Mouse (Mus musculus) G1E (cell line): ENCODE measurements at regions not wholly inside any gene's neighbourhood (a gene's known extent, or its start where the extent isn't known, plus 50 kb on each side); places are given as distances from the start of the nearest gene placed in this dataset.

Experiments
- ATAC-seq: 2 replicates; pipeline ENCODE4 v1.8.0; 2016; ENCODE audit warnings: mild to moderate bottlenecking; ENCODE audit not compliant: insufficient number of reproducible peaks, poor library complexity, low FRiP score, severe bottlenecking; ENCODE audit errors: extremely low read depth
- DNase-seq: peaks from one replicate; pipeline ENCODE4 v3.0.0; 2012; ENCODE audit warnings: low spot score
- H3K27me3 ChIP-seq: 2 replicates; pipeline ENCODE4 v1.6.1; 2012; ENCODE audit warnings: mild to moderate bottlenecking, low read length, inconsistent platforms; ENCODE audit not compliant: insufficient read depth
- H3K36me3 ChIP-seq: replicated peaks from 2 replicates; pipeline ENCODE3; 2012; ENCODE audit warnings: mild to moderate bottlenecking, inconsistent platforms
- H3K4me1 ChIP-seq: 2 replicates; pipeline ENCODE4 v1.6.1; 2012; ENCODE audit warnings: low read depth, low read length, inconsistent platforms, mixed read lengths; ENCODE audit not compliant: insufficient read depth
- H3K4me3 ChIP-seq: 2 replicates; pipeline ENCODE4 v1.5.1; 2012; ENCODE audit warnings: low read depth, mild to moderate bottlenecking, inconsistent platforms, low read length, moderate library complexity, mixed read lengths
- H3K9me3 ChIP-seq: replicated peaks from 2 replicates; pipeline ENCODE4 v1.6.1; 2012; ENCODE audit warnings: inconsistent platforms
- CTCF ChIP-seq: IDR thresholded peaks from 2 replicates; pipeline ENCODE4 v1.5.1; 2012; ENCODE audit warnings: low read depth, low read length, inconsistent platforms, mixed read lengths
- GATA1 ChIP-seq: IDR thresholded peaks from 2 replicates; pipeline ENCODE4 v1.6.1; 2012; ENCODE audit warnings: borderline replicate concordance, low read length, inconsistent platforms, mixed read lengths
- GATA2 ChIP-seq: IDR thresholded peaks from 2 replicates; pipeline ENCODE4 v1.6.1; 2012; ENCODE audit warnings: low read depth, low read length, inconsistent platforms, borderline replicate concordance
- POLR2AphosphoS5 ChIP-seq: IDR thresholded peaks from 2 replicates; pipeline ENCODE4 v1.6.1; 2012; ENCODE audit warnings: low read depth, low read length, inconsistent platforms; ENCODE audit not compliant: insufficient replicate concordance
- TAL1 ChIP-seq: conservative IDR thresholded peaks from 2 replicates; pipeline ENCODE4 v1.6.1; 2012; ENCODE audit warnings: low read depth, low read length, inconsistent platforms, mixed read lengths

DNA sequence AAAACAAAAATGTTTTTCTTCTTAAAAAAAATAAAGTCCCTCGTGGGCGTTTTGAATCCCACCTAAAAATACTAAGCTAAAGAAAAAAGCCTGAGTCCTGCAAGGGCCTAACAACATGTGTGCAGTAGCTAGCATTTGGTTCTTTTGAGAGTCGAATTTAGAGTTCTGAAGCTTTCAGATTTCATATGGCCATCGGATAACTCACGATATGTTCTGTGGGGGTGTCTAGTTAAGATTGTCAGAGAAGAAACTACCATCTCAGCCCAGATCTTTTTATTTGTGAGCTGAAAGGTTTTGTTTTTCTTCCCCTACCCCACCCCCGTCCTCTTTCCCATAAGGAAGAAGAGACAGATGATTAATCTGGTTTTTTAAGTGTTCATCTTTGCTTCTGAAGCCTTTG, 327.8 kb downstream of the Slc4a3 start:
- TF ChIP-seq POLR2AphosphoS5: no peak
- TF ChIP-seq GATA2: no peak
- TF ChIP-seq TAL1: no peak
- no peak for TF ChIP-seq GATA1
- no peak for TF ChIP-seq CTCF
- Histone ChIP-seq H3K27me3 (no peaks in the 10 kb centered on the region), H3K36me3 (no peaks in the 10 kb centered on the region), H3K4me3 (no peak overlapping the region), H3K4me1 (no peaks in the 10 kb centered on the region), H3K9me3 (peaks cover 36% of the 10 kb centered on the region)
- no peak for ATAC-seq
- no peak for DNase-seq

GRCm38 (mm10) chr1:75877209-75877608, 331.1 kb downstream of the Slc4a3 start:
- no peaks in the 10 kb centered on the region for H3K4me1 ChIP-seq
- DNase-seq: no peak
- no peaks in the 10 kb centered on the region for H3K27me3 ChIP-seq
- H3K36me3 ChIP-seq: no peaks in the 10 kb centered on the region
- ATAC-seq: no peak
- H3K9me3 ChIP-seq: peaks cover 23% of the 10 kb centered on the region
- TF ChIP-seq POLR2AphosphoS5: no peak
- no peak overlapping the region for H3K4me3 ChIP-seq

- ATAC-seq: no peak
- TF ChIP-seq GATA1 (no peak), GATA2 (no peak), TAL1 (no peak), POLR2AphosphoS5 (no peak), CTCF (no peak)
- no peak for DNase-seq
- no peak overlapping the region for H3K4me3 ChIP-seq
- H3K36me3 ChIP-seq: no peaks in the 10 kb centered on the region
- peaks cover 35% of the 10 kb centered on the region for H3K9me3 ChIP-seq
- no peaks in the 10 kb centered on the region for H3K27me3 ChIP-seq
- H3K4me1 ChIP-seq: no peaks in the 10 kb centered on the region
Observed at GRCm38 (mm10) chr1:75885632-75886031, 339.6 kb downstream of the Slc4a3 start.

DNA sequence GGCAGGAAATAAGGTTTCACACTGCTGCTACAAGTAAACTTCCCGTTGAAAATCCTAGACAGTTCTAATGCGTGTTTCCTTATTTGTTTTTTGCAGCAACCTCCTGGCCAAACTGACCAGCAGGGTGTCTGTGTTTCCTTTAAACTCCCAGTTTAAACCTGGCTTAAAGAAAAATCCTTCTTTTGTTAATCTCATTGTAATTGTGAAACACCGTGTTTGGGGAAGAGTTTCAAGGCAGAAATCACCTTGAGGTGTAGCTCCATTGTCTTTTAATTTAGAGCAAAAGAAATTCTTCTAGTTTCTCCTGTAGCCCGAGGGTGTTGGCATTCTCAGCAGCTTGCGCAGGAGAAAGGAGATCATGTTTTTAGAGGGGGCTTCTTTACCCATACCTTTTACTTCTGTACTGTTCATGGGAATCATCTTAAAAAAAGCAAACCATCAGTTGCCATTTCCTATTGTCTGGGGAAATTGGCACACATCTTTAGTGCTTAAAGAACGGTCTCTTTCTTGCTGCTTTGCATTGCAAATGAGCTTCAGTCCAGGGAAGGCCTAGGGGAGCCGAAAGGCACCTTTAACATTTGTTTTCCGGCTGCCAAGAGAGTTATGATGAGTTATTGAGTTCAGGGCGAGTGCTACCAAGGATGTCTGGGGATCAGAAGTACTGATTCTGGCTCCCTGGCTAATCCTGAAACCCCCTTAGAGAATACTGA, 342.6 kb downstream of the Slc4a3 start:
- H3K4me1 ChIP-seq: no peaks in the 10 kb centered on the region
- no peaks in the 10 kb centered on the region for H3K27me3 ChIP-seq
- DNase-seq (no peak), ATAC-seq (no peak)
- H3K9me3 ChIP-seq: peaks cover 58% of the 10 kb centered on the region
- H3K4me3 ChIP-seq: no peak overlapping the region
- TF ChIP-seq GATA2 (no peak), GATA1 (no peak), TAL1 (no peak), CTCF (no peak), POLR2AphosphoS5 (no peak)
- no peaks in the 10 kb centered on the region for H3K36me3 ChIP-seq

GRCm38 (mm10) chr1:75889847-75890591, 344.0 kb downstream of the Slc4a3 start:
- TF ChIP-seq CTCF (no peak), GATA2 (no peak), TAL1 (no peak), GATA1 (no peak), POLR2AphosphoS5 (no peak)
- no peak for ATAC-seq
- H3K4me1 ChIP-seq: no peaks in the 10 kb centered on the region

DNA sequence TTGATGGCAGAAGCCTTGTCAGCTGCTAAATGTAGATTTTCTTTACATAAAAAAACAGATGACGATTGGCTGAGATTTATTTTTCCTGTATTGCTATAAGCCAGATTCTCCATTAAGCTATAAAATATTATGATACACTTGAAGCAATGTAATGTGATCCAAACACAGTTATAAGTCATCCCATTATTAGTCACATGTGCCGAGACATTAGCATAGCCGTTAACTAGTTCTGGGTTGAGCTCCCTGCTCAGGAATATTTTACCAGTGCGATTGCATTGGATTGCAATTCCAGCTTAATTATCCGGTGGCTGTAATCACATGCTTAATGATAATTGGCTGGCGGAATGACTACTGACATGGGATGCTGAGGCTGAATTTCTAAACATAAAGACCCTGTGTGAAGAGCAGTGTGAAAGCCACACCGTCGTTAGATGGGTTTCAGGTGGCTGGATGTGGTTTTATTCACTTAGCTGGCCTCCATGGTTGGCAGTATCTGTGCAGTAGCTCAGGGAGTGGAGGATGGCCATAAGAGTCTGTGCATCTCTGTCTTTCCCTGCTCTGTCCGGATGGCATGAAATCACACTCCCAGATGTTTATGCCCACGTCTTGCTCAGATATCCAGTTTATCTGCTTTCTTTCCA, 344.7 kb downstream of the Slc4a3 start:
- ATAC-seq (no peak), DNase-seq (no peak)
- H3K4me3 ChIP-seq: no peak overlapping the region
- no peaks in the 10 kb centered on the region for H3K27me3 ChIP-seq
- TF ChIP-seq POLR2AphosphoS5 (no peak), GATA1 (no peak), CTCF (no peak), TAL1 (no peak), GATA2 (no peak)
- H3K36me3 ChIP-seq: no peaks in the 10 kb centered on the region
- H3K9me3 ChIP-seq: peaks cover 68% of the 10 kb centered on the region
- H3K4me1 ChIP-seq: no peaks in the 10 kb centered on the region

More at GRCm38 (mm10) chr1:75889847-75890591, 344.0 kb downstream of the Slc4a3 start:
- Histone ChIP-seq H3K36me3 (no peaks in the 10 kb centered on the region), H3K4me3 (no peak overlapping the region), H3K27me3 (no peaks in the 10 kb centered on the region), H3K9me3 (peaks cover 66% of the 10 kb centered on the region)
- DNase-seq: no peak
